Mouse (Mus musculus) cerebellum, adult 2 months (tissue): ENCODE results near the gene Tmem222.

Source experiments
- CTCF ChIP-seq: fragments of 200-500 bp; IDR thresholded peaks from 2 replicates; pipeline ENCODE4 v1.5.1; 2011; ENCODE audit warnings: low read depth, mild to moderate bottlenecking, control low read depth, low read length, moderate library complexity, borderline replicate concordance; ENCODE audit not compliant: insufficient read depth
- POLR2A ChIP-seq: fragments of 200-500 bp; IDR thresholded peaks from 2 replicates; pipeline ENCODE4 v1.6.1; 2011; ENCODE audit warnings: low read length, control low read depth, borderline replicate concordance; ENCODE audit not compliant: insufficient read depth

DNA sequence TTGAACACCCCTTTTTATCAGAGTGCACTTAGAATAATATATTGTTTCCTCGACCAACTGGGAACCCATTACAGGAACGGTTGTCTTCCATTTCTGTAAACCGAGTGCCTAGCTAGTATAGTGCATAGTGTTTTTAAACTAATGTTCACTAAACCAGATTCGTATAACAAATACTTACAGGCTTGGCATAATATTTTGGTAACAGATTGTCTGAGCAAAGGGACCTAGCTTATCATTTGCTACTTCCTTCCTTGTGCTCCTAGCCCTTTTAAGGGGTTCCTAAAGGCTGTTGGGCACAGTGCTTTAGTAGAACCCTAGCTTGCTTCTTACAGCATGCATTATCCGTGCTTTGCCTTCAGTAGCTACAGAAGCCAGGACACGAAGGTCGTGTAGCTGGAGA is 3.9 kb upstream of the Tmem222 start:
- TF ChIP-seq CTCF (no peak), POLR2A (no peak)
